16 mouse cellular contexts compared by ENCODE assay signal in genomic region chr6:147793811-147794210, GRCm38 (mm10).
DNase-seq lines count a peak whose midpoint lies in the region.
"Had no signal": no experiment of that assay in that cellular context is flagged by ENCODE, and none has a peak within 500 bp of the region (broad histone marks: within the 10 kb centered on the region; RNA-seq: fewer than 3 reads in every experiment).

No protein-coding gene starts in this region.

- intact Hi-C loops in gastrocnemius, postnatal 36 days (cut with DNase I) = no loop called here
- intact Hi-C loops in left cerebral cortex, postnatal 4 days (cut with DNase I) = no loop called here

- DNase-seq in gastrocnemius, adult 18-20 months (ENCODE audit: low spot score) = peak; percentile 9
- DNase-seq in gastrocnemius, postnatal 36 days = no peak
- DNase-seq in left cerebral cortex, postnatal 4 days = peak; percentile 35
- DNase-seq in left cerebral cortex, adult 11 months (ENCODE audit: low spot score) = no peak
- peak; percentile 31 to 54 for DNase-seq in layer of hippocampus, postnatal 14 days (ENCODE audit: low spot score in 2 of 2)
- peak; percentile 34 for DNase-seq in skeletal muscle tissue, adult 2 months (ENCODE audit: low read depth, low spot score)
- no peak for DNase-seq in spleen, postnatal 10 days (ENCODE audit: low spot score in 2 of 2)
- DNase-seq: adrenal gland, postnatal 10 days; heart, adult 18-20 months; heart, postnatal 10 days; kidney, postnatal 25 days; lung, postnatal 4 days; right cerebral cortex, adult 18-20 months; right cerebral cortex, postnatal 4 days; thymus, adult 18-20 months; thymus, postnatal 36 days had no signal

Comparison
In these comparisons a context has a peak if more than half of its experiments do, and no peak if none do; other contexts are left out.
1. DNase-seq: peak in gastrocnemius, adult 18-20 months (single experiment), left cerebral cortex, postnatal 4 days (single experiment), layer of hippocampus, postnatal 14 days (2 of 2) and skeletal muscle tissue, adult 2 months (single experiment); none in gastrocnemius, postnatal 36 days (0 of 2), left cerebral cortex, adult 11 months (single experiment) and spleen, postnatal 10 days (0 of 2).